Mouse (Mus musculus) lung, postnatal 25 days (tissue): Measurements from ENCODE around the gene Ssxb6.
"Not testable (repeated sequence)": the region's sequence is repeated elsewhere in the genome, so short reads cannot be mapped to it uniquely, and the experiment has no call there.

Experiments
- DNase-seq: peaks from one replicate; pipeline ENCODE4 v3.0.0; 2022; ENCODE audit warnings: low spot score

Ssxb6 gene

GRCm38 (mm10) chrX:8548155-8548554 is at the start of gene Ssxb6:
TSS of gene Ssxb6 (minus strand) at chrX:8548255.
- DNase-seq = not testable (repeated sequence)

DNA sequence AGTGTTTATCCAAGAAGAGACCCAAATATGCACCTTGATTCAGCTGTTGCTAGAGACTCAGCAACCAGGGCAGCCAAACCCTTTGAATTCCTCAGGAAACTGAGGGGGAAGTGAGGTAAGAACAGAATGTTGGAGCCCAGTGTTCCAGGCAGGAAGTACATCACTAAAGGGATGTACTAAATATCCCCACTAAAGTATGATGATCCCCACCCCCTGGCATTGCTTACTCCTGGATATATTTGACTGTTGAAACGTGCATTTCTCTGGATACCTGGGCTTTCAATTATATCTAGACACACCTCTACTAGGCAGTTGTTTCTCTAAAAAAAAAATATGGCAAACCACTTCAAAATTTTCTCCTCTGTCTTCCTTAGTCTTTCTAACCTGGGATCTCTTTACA is 43.7 kb upstream of the Ssxb6 start, which contains the start of gene Ssxb3:
TSS of gene Ssxb3 (minus strand) at position 101 of the 400 bp plus-strand sequence.
- DNase-seq = not testable (repeated sequence)

DNA sequence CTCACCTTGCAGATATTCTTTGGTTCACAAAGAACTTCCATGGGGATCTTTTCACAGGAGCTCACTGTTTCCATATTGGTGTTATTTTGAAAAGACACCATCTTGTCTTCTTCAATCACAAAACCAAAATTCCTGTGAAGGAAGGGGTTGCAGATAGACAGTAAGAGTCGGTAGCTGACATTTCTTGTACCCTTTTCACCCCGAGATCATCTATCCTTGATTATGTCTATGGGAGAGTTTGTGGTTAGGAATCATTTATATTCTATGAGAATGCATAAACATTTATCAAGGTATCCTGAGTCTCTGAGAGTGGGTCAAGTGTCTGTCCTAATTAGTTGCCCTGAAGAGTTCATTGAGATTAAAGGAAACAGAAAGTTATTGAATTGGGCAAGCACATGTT is 23.2 kb downstream of the Ssxb6 start, which contains the start of gene Gm14459:
TSS of gene Gm14459 (minus strand) at position 101 of the 400 bp plus-strand sequence.
- DNase-seq = no peak
